Mouse (Mus musculus) lung, adult 2 months (tissue): Measurements from ENCODE around the gene Lrrc74b.

Experiments used
- CTCF ChIP-seq: fragments of 200-500 bp; IDR thresholded peaks from 2 replicates; pipeline ENCODE4 v1.5.1; 2011; ENCODE audit warnings: mild to moderate bottlenecking, low read length, control low read depth; ENCODE audit not compliant: insufficient read depth
- POLR2A ChIP-seq: fragments of 200-500 bp; IDR thresholded peaks from 2 replicates; pipeline ENCODE4 v1.6.1; 2011; ENCODE audit warnings: low read depth, mild to moderate bottlenecking, control low read depth, low read length, borderline replicate concordance; ENCODE audit errors: extremely low read depth

DNA sequence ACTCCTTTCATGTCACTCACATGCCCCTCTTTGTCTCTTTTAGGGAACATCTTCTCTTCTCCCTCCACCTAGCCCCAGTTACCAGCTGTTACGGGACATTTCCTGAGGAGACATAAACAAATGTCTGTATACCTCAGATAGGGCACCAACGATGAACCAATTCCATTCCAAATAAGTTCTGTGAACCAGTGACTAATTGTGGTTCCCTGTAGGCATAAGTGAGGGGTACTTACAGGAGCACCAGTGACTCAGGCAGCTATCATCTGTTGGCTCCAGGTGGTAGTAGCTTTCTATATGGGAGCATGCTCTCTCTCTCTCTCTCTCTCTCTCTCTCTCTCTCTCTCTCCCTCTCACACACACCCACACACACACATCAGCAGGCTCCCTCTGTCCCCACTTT lies 3.2 kb upstream of the Lrrc74b start:
- TF ChIP-seq POLR2A (no peak), CTCF (no peak)
